In genomic region chr1:55028512-55029249, GRCm38 (mm10) we compare ENCODE assay signal across 8 mouse cellular contexts. TPM values are rescaled to one million over a fixed set of nuclear protein-coding genes. Genes with fewer than 3 reads are reported as not detected.
A peak's percentile ranks its signal among the peaks of the same experiment; 100 is the strongest.
DNase-seq lines count a peak whose midpoint lies in the region; ATAC-seq and TF ChIP-seq lines count a peak whose summit lies in the region.
"Had no signal": no experiment of that assay in that cellular context is flagged by ENCODE, and none has a peak within 500 bp of the region (broad histone marks: within the 10 kb centered on the region; RNA-seq: fewer than 3 reads in every experiment).

No protein-coding gene starts in this region.

- no peak for TF ChIP-seq CTCF in CH12.LX (conservative IDR thresholded peaks at IDR 0.05 in 1 of 2, IDR thresholded peaks at IDR 0.05 in 1 of 2; ENCODE audit: low read depth in 2 of 2, low read length in 2 of 2)
- no peak for TF ChIP-seq CTCF in liver, adult 2 months (IDR thresholded peaks at IDR 0.05; ENCODE audit: low read depth, low read length)
- TF ChIP-seq CTCF in small intestine, adult 2 months (IDR thresholded peaks at IDR 0.05; ENCODE audit: extremely low read depth, insufficient read length, insufficient replicate concordance, low read depth, low read length), result no peak

- no peak for TF ChIP-seq RAD21 in CH12.LX (IDR thresholded peaks at IDR 0.05; ENCODE audit: low read depth, low read length)

- H3K27me3 ChIP-seq in CH12.LX (replicated peaks), result no peaks in the 10 kb centered on the region
- no peaks in the 10 kb centered on the region for H3K27me3 ChIP-seq in liver, adult 2 months (ENCODE audit: control insufficient read depth, insufficient read depth, low read length)
- no peaks in the 10 kb centered on the region for H3K27me3 ChIP-seq in small intestine, adult 2 months (ENCODE audit: control insufficient read depth, insufficient read depth, low read length)
- H3K27me3 ChIP-seq in neural tube, embryonic 15.5 days (replicated peaks), result no peaks in the 10 kb centered on the region
- H3K27me3 ChIP-seq in limb, embryonic 10.5 days (ENCODE audit: low read depth, poor library complexity, severe bottlenecking), result no peaks in the 10 kb centered on the region
- H3K27me3 ChIP-seq: neural tube, embryonic 13.5 days had no signal

- ATAC-seq in neural tube, embryonic 15.5 days (ENCODE audit: low FRiP score), result no peak

- H3K4me2 ChIP-seq in CH12.LX (ENCODE audit: insufficient read depth, low read depth, poor library complexity, severe bottlenecking), result peak overlapping the region; percentile 92
- H3K4me2 ChIP-seq in neural tube, embryonic 15.5 days, result no peak overlapping the region

- H3K9me3 ChIP-seq in CH12.LX (replicated peaks; ENCODE audit: low read length), result no peaks in the 10 kb centered on the region
- no peaks in the 10 kb centered on the region for H3K9me3 ChIP-seq in neural tube, embryonic 15.5 days (replicated peaks)
- H3K9me3 ChIP-seq in limb, embryonic 10.5 days (replicated peaks), result no peaks in the 10 kb centered on the region
- H3K9me3 ChIP-seq: neural tube, embryonic 13.5 days had no signal

- in situ Hi-C loops in CH12.LX (cut with MboI; ENCODE audit: low pct_ligation_motif_present, low pct_unique_long_range_greater_than_20kb, low sequenced_read_pairs), result no loop called here

- DNase-seq in CH12.LX (ENCODE audit: extremely low read depth), result peak; percentile 89
- DNase-seq in T-cell, adult 2 months (ENCODE audit: low spot score), result peak; percentile 54
- peak; percentile 44 for DNase-seq in liver, adult 2 months (ENCODE audit: extremely low read depth, low read depth, low spot score)
- DNase-seq in limb, embryonic 10.5 days (ENCODE audit: low spot score), result no peak
- no peak for DNase-seq in left cerebral cortex, postnatal 4 days

- no peak for TF ChIP-seq EP300 in CH12.LX (IDR thresholded peaks at IDR 0.05; ENCODE audit: low read length)

- 72% methylated on average over 11 of the region's 11 CpGs for WGBS in liver, adult 2 months
- 36% methylated on average over 11 of the region's 11 CpGs for WGBS in small intestine, adult 2 months
- 89% methylated on average over 11 of the region's 11 CpGs for WGBS in neural tube, embryonic 15.5 days
- WGBS in limb, embryonic 10.5 days, result 93% methylated on average over 11 of the region's 11 CpGs

- dilution Hi-C loops in CH12.LX (cut with MboI; ENCODE audit: extremely low pct_ligation_motif_present, extremely low pct_unique_long_range_greater_than_20kb, low sequenced_read_pairs), result no loop called here

- H3K4me3 ChIP-seq in CH12.LX (replicated peaks in 1 of 3; ENCODE audit: low read depth in 2 of 3, low read length in 2 of 3, poor library complexity in 1 of 3), result peak overlapping the region; percentile 45 to 50 (median 46)
- peak overlapping the region; percentile 2; the same call in 1 of the 2 replicates for H3K4me3 ChIP-seq in liver, adult 2 months (ENCODE audit: insufficient read depth, low read depth, low read length)
- peak overlapping the region; percentile 40; the same call in 1 of the 2 replicates for H3K4me3 ChIP-seq in small intestine, adult 2 months (ENCODE audit: low read depth, low read length)
- no peak overlapping the region for H3K4me3 ChIP-seq in neural tube, embryonic 15.5 days (replicated peaks)
- H3K4me3 ChIP-seq in limb, embryonic 10.5 days, result no peak overlapping the region

- H3K9ac ChIP-seq in CH12.LX (ENCODE audit: insufficient read depth, low read depth), result peak overlapping the region; percentile 54
- no peak overlapping the region for H3K9ac ChIP-seq in liver, adult 2 months (ENCODE audit: low read depth, low read length)
- no peak overlapping the region for H3K9ac ChIP-seq in neural tube, embryonic 15.5 days (replicated peaks)
- H3K9ac ChIP-seq: neural tube, embryonic 13.5 days had no signal

- H3K27ac ChIP-seq in CH12.LX (ENCODE audit: insufficient read depth, low read depth), result peak overlapping the region; percentile 40
- H3K27ac ChIP-seq in liver, adult 2 months (replicated peaks; ENCODE audit: insufficient read depth, low read depth, low read length), result peak overlapping the region; percentile 46
- peak overlapping the region; percentile 94 for H3K27ac ChIP-seq in small intestine, adult 2 months (ENCODE audit: insufficient read depth, low read depth, low read length)
- H3K27ac ChIP-seq in neural tube, embryonic 15.5 days (replicated peaks), result no peak overlapping the region
- H3K27ac ChIP-seq in limb, embryonic 10.5 days, result no peak overlapping the region
- H3K27ac ChIP-seq: neural tube, embryonic 13.5 days had no signal

- H3K4me1 ChIP-seq in CH12.LX (ENCODE audit: control insufficient read depth in 1 of 2, insufficient read depth in 2 of 2), result peaks cover 3 to 29% of the 10 kb centered on the region in 2 experiments; a peak in 2 of 4 replicates
- peaks cover 2% of the 10 kb centered on the region for H3K4me1 ChIP-seq in liver, adult 2 months (ENCODE audit: control insufficient read depth, insufficient read depth, low read length)
- peaks cover 7% of the 10 kb centered on the region; the same call in 1 of the 2 replicates for H3K4me1 ChIP-seq in small intestine, adult 2 months (ENCODE audit: control insufficient read depth, insufficient read depth, insufficient read length, low read length)
- H3K4me1 ChIP-seq in neural tube, embryonic 15.5 days, result peaks cover 20% of the 10 kb centered on the region
- peaks cover 8% of the 10 kb centered on the region; the same call in 1 of the 2 replicates for H3K4me1 ChIP-seq in limb, embryonic 10.5 days

- intact Hi-C loops in left cerebral cortex, postnatal 4 days (cut with DNase I), result no loop called here

- TF ChIP-seq POLR2A in CH12.LX (IDR thresholded peaks at IDR 0.05; ENCODE audit: low read depth, low read length), result peak; percentile 80
- TF ChIP-seq POLR2A in liver, adult 2 months (IDR thresholded peaks at IDR 0.05; ENCODE audit: extremely low read depth, insufficient read depth, low read length), result no peak
- TF ChIP-seq POLR2A in small intestine, adult 2 months (IDR thresholded peaks at IDR 0.05; ENCODE audit: low read depth, low read length), result peak; percentile 47; the same call in 1 of the 2 replicates

- H3K79me2 ChIP-seq in CH12.LX (replicated peaks; ENCODE audit: control insufficient read depth, extremely low read depth, insufficient read depth, poor library complexity, severe bottlenecking), result peaks cover 34% of the 10 kb centered on the region
- peaks cover 16% of the 10 kb centered on the region; the same call in 1 of the 2 replicates for H3K79me2 ChIP-seq in liver, adult 2 months (ENCODE audit: control insufficient read depth, insufficient read depth, low read length)

- H3K36me3 ChIP-seq in CH12.LX (replicated peaks in 1 of 2; ENCODE audit: control insufficient read depth in 1 of 2, insufficient read depth in 1 of 2, low read length in 1 of 2), result peaks cover 0 to 3% of the 10 kb centered on the region in 2 experiments
- H3K36me3 ChIP-seq in liver, adult 2 months (ENCODE audit: control insufficient read depth, insufficient read depth, low read length), result no peaks in the 10 kb centered on the region
- H3K36me3 ChIP-seq in small intestine, adult 2 months (ENCODE audit: control insufficient read depth, insufficient read depth, low read length), result no peaks in the 10 kb centered on the region
- H3K36me3 ChIP-seq in neural tube, embryonic 15.5 days, result no peaks in the 10 kb centered on the region
- H3K36me3 ChIP-seq in limb, embryonic 10.5 days, result peaks cover 18% of the 10 kb centered on the region
- H3K36me3 ChIP-seq: neural tube, embryonic 13.5 days had no signal

TF ChIP-seq in CH12.LX, 34 proteins besides CTCF, POLR2A, EP300 and RAD21 (continues in another document):
- TF ChIP-seq TBP (conservative IDR thresholded peaks at IDR 0.05; ENCODE audit: low read depth, low read length), result peak; percentile 86

RNA-seq across cellular contexts. Expression of gene Sf3b1, which starts 1.4 kb away (rescaled TPM):
- total RNA-seq in CH12.LX (2012; rRNA removed), result 109 and 120 TPM in 2 replicates
- 186 and 246 TPM in 2 replicates for total RNA-seq in CH12.LX (2014; rRNA removed)
- polyA plus RNA-seq in CH12.LX (2012; ENCODE audit: insufficient read length, low read depth), result 133 and 162 TPM in 2 replicates
- 73.8 and 89.0 TPM in 2 replicates for total RNA-seq in liver, adult 2 months (2014; rRNA removed)
- 11.0 and 13.6 TPM in 2 replicates for polyA plus RNA-seq in liver, adult 2 months (2012; rRNA removed)
- polyA plus RNA-seq in small intestine, adult 2 months (2012; rRNA removed), result 5.5 and 13.2 TPM in 2 replicates
- polyA plus RNA-seq in neural tube, embryonic 15.5 days (2015; fragmentation: Nextera tagmentation; extraction: Ambion mirVana), result 258 and 272 TPM in 2 replicates
- 246 and 282 TPM in 2 replicates for polyA plus RNA-seq in limb, embryonic 10.5 days (2016; fragmentation: Nextera tagmentation; extraction: Ambion mirVana)
- total RNA-seq in left cerebral cortex, postnatal 4 days (2021), result 100 to 1,000 TPM; 190 to 193 TPM

RNA-seq across cellular contexts. Expression of gene Coq10b, which starts 23.9 kb away (rescaled TPM):
- total RNA-seq in CH12.LX (2012; rRNA removed) (3.0 and 7.0 TPM in 2 replicates), CH12.LX (2014; rRNA removed) (14.4 and 15.5 TPM in 2 replicates)
- 6.2 and 7.0 TPM in 2 replicates for polyA plus RNA-seq in CH12.LX (2012; ENCODE audit: insufficient read length, low read depth)
- 43.4 and 63.2 TPM in 2 replicates for total RNA-seq in liver, adult 2 months (2014; rRNA removed)
- 6.3 and 7.8 TPM in 2 replicates for polyA plus RNA-seq in liver, adult 2 months (2012; rRNA removed)
- polyA plus RNA-seq in small intestine, adult 2 months (2012; rRNA removed), result 2.7 and 6.6 TPM in 2 replicates
- polyA plus RNA-seq in neural tube, embryonic 15.5 days (2015; fragmentation: Nextera tagmentation; extraction: Ambion mirVana), result 24.4 and 28.4 TPM in 2 replicates
- polyA plus RNA-seq in limb, embryonic 10.5 days (2016; fragmentation: Nextera tagmentation; extraction: Ambion mirVana), result 19.0 and 19.5 TPM in 2 replicates
- 10 to 100 TPM; 18.9 to 20.0 TPM for total RNA-seq in left cerebral cortex, postnatal 4 days (2021)

RNA-seq across cellular contexts. Expression of gene Hspe1, which starts 59.3 kb away (rescaled TPM):
- total RNA-seq in CH12.LX (2012; rRNA removed), result 479 and 709 TPM in 2 replicates
- total RNA-seq in CH12.LX (2014; rRNA removed), result 667 and 810 TPM in 2 replicates
- polyA plus RNA-seq in CH12.LX (2012; ENCODE audit: insufficient read length, low read depth), result 728 and 915 TPM in 2 replicates
- total RNA-seq in liver, adult 2 months (2014; rRNA removed), result 194 and 259 TPM in 2 replicates
- 29.5 and 41.5 TPM in 2 replicates for polyA plus RNA-seq in liver, adult 2 months (2012; rRNA removed)
- polyA plus RNA-seq in small intestine, adult 2 months (2012; rRNA removed), result 6.8 and 10.7 TPM in 2 replicates
- 253 and 287 TPM in 2 replicates for polyA plus RNA-seq in neural tube, embryonic 15.5 days (2015; fragmentation: Nextera tagmentation; extraction: Ambion mirVana)
- 611 and 851 TPM in 2 replicates for polyA plus RNA-seq in limb, embryonic 10.5 days (2016; fragmentation: Nextera tagmentation; extraction: Ambion mirVana)
- total RNA-seq in left cerebral cortex, postnatal 4 days (2021), result 100 to 1,000 TPM; 109 to 118 TPM

RNA-seq across cellular contexts. Expression of gene Hspd1, which starts 59.4 kb away (rescaled TPM):
- total RNA-seq in CH12.LX (2012; rRNA removed) (363 and 594 TPM in 2 replicates), CH12.LX (2014; rRNA removed) (764 and 924 TPM in 2 replicates)
- 920 and 1,101 TPM in 2 replicates for polyA plus RNA-seq in CH12.LX (2012; ENCODE audit: insufficient read length, low read depth)
- total RNA-seq in liver, adult 2 months (2014; rRNA removed), result 262 and 301 TPM in 2 replicates
- polyA plus RNA-seq in liver, adult 2 months (2012; rRNA removed), result 52.3 and 59.2 TPM in 2 replicates
- polyA plus RNA-seq in small intestine, adult 2 months (2012; rRNA removed), result 3.5 and 6.1 TPM in 2 replicates
- 280 and 346 TPM in 2 replicates for polyA plus RNA-seq in neural tube, embryonic 15.5 days (2015; fragmentation: Nextera tagmentation; extraction: Ambion mirVana)
- polyA plus RNA-seq in limb, embryonic 10.5 days (2016; fragmentation: Nextera tagmentation; extraction: Ambion mirVana), result 563 and 717 TPM in 2 replicates
- 100 to 1,000 TPM; 187 to 191 TPM for total RNA-seq in left cerebral cortex, postnatal 4 days (2021)

Comparison
In these comparisons a context has a peak if more than half of its experiments do, and no peak if none do; other contexts are left out.
1. DNase-seq: peak in CH12.LX (single experiment), T-cell, adult 2 months (single experiment) and liver, adult 2 months (single experiment); none in limb, embryonic 10.5 days (single experiment) and left cerebral cortex, postnatal 4 days (single experiment).
2. H3K27ac ChIP-seq: peak in CH12.LX (single experiment), liver, adult 2 months (single experiment) and small intestine, adult 2 months (single experiment); none in neural tube, embryonic 15.5 days (single experiment) and limb, embryonic 10.5 days (single experiment).
3. H3K4me3 ChIP-seq: peak in CH12.LX (3 of 3), liver, adult 2 months (single experiment) and small intestine, adult 2 months (single experiment); none in neural tube, embryonic 15.5 days (single experiment) and limb, embryonic 10.5 days (single experiment).